Mouse (Mus musculus): ENCODE results near the gene Eif2b3. TPM values are rescaled to one million over a fixed set of nuclear protein-coding genes. Genes with fewer than 3 reads are reported as not detected.

Eif2b3 gene
- polyA plus RNA-seq, 1 experiment from 2014 or later = 44.1 TPM

Other genes starting within 250 kb of the Eif2b3 start
- gene Toe1, start 211.8 kb upstream of the Eif2b3 start, polyA plus RNA-seq (2016; fragmentation: Nextera tagmentation; extraction: Ambion mirVana) = 32.0 and 34.1 TPM in 2 replicates
- gene Mutyh, start 211.7 kb upstream of the Eif2b3 start, polyA plus RNA-seq (2016; fragmentation: Nextera tagmentation; extraction: Ambion mirVana) = 17.7 and 20.5 TPM in 2 replicates
- gene Hpdl, start 197.7 kb upstream of the Eif2b3 start, polyA plus RNA-seq (2016; fragmentation: Nextera tagmentation; extraction: Ambion mirVana) = 0.96 and 1.6 TPM in 2 replicates
- gene Zswim5, start 142.0 kb upstream of the Eif2b3 start, polyA plus RNA-seq (2016; fragmentation: Nextera tagmentation; extraction: Ambion mirVana) = 12.0 and 13.3 TPM in 2 replicates
- gene Urod, start 25.0 kb upstream of the Eif2b3 start, polyA plus RNA-seq (2016; fragmentation: Nextera tagmentation; extraction: Ambion mirVana) = 76.0 and 78.0 TPM in 2 replicates
- 17.1 and 21.2 TPM in 2 replicates for gene Hectd3, start 24.1 kb upstream of the Eif2b3 start, polyA plus RNA-seq (2016; fragmentation: Nextera tagmentation; extraction: Ambion mirVana)
- 5.9 and 6.7 TPM in 2 replicates for gene Ptch2, start 76.7 kb downstream of the Eif2b3 start, polyA plus RNA-seq (2016; fragmentation: Nextera tagmentation; extraction: Ambion mirVana)
- 3.2 and 5.2 TPM in 2 replicates for gene Btbd19, start 106.3 kb downstream of the Eif2b3 start, polyA plus RNA-seq (2016; fragmentation: Nextera tagmentation; extraction: Ambion mirVana)
- not detected in 2 replicates for gene Tctex1d4, start 107.4 kb downstream of the Eif2b3 start, polyA plus RNA-seq (2016; fragmentation: Nextera tagmentation; extraction: Ambion mirVana)
- 17.7 and 23.1 TPM in 2 replicates for gene Plk3, start 114.6 kb downstream of the Eif2b3 start, polyA plus RNA-seq (2016; fragmentation: Nextera tagmentation; extraction: Ambion mirVana)
- 668 and 669 TPM in 2 replicates for gene Rps8, start 136.8 kb downstream of the Eif2b3 start, polyA plus RNA-seq (2016; fragmentation: Nextera tagmentation; extraction: Ambion mirVana)
- 97.4 and 101 TPM in 2 replicates for gene Kif2c, start 163.2 kb downstream of the Eif2b3 start, polyA plus RNA-seq (2016; fragmentation: Nextera tagmentation; extraction: Ambion mirVana)
- gene Tmem53, start 232.5 kb downstream of the Eif2b3 start, polyA plus RNA-seq (2016; fragmentation: Nextera tagmentation; extraction: Ambion mirVana) = 7.8 and 8.4 TPM in 2 replicates
- 0.23 and 0.33 TPM in 2 replicates for gene Armh1, start 232.7 kb downstream of the Eif2b3 start, polyA plus RNA-seq (2016; fragmentation: Nextera tagmentation; extraction: Ambion mirVana)